Mouse (Mus musculus): ENCODE data around the gene Scg5. TPM values are rescaled to one million over a fixed set of nuclear protein-coding genes. Genes with fewer than 3 reads are reported as not detected.

Gene Scg5
- total and polyA plus RNA-seq, 3 experiments = 6.3 to 60.8 (median 35.3) TPM

DNA sequence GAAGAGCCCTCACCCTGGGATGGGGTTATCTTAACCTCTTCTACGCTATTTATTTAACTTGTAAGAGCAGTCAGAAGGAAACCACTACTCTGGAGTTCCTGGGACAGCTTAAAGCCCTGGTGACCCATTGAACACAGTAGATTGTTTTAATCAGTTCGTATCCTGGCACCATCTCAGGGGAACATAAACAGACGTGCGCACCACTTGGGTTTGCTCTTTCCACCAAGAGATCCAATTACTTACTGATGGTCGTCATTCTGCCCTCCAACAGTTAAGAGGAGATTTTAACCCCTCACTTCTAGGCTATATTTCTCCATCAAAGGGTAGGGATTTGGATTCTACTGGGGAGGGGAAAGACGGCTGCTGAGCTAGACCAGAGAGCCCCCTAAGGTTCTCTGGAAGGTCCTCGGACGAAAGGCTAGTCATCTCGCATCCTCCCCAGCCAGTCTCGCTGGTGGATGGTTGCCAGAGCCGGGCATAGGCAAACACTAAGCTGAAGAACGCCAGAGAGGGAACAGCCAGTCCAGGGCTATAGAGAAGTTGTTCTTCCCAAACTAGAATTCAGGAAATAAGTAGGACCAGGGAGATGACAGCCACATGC is 71.9 kb downstream of the Scg5 start:
- DNase-seq = no peak

DNA sequence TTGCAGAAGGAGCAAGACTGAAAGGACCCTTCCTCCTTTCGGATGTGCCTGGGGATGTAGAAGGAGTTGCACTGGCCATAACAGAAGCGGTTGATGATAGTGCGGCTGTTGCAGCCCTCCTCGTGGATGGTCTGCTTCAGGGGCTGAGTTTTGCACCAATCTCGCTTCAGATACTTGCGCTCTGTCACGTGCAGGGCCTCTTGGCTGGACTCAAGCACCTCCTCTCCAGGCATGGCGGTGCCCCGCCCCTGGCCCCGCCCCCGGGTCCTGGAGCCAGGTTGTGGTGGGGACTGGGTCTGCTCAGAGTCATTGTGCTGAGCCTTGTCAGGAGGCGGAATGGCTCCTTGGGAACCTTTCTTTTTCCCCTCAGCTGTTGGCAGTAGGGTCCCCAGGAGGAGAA is 79.2 kb downstream of the Scg5 start:
- no peak for DNase-seq

DNA sequence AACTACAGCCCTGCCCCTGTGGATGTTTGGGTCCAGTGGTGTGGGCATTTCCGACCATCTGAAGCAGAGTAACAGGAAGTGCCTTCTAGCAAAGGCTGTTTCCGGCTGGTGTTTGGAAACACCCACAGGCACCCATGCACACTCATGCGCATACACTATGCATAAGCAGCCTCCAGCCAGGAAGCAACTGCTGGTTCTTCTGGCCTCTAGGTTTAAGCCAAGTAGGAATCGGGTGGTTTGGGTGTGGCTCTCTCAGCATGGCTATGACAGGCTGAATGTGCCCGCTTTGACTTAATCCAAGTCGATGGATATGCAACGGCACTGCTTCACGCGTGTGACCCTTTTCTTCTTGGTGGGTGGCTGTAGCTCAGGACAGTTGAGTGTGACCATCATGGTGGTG is 79.6 kb downstream of the Scg5 start:
- no peak for DNase-seq

DNA sequence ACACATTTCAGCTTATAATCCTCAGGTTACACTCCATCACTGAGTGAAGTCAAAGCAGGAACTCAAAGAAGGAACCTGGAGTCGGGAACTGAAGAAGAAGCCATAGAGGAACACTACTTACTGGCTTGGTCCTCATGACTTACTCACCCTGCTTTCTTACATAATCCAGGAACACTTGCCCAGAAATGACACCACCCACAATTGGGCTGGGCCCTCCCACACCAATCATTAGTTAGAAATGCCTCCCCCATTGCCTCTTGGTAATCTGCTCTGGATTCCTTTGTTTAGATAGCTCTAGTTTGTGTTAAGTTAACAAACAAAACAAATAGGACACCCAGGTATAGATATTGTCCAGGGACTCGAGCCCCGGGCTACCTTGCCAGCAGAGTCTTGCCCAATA is 100.3 kb downstream of the Scg5 start:
- DNase-seq = no peak

Other genes starting within 250 kb of the Scg5 start
- under 1 TPM; 0.20 to 0.86 TPM for gene Grem1, start 70.5 kb downstream of the Scg5 start, total RNA-seq (2021)
- not detected in 2 replicates for gene Grem1, start 70.5 kb downstream of the Scg5 start, polyA plus RNA-seq (2012; rRNA removed)
- gene Arhgap11a, start 19.5 kb upstream of the Scg5 start, total RNA-seq (2021) = 1 to 10 TPM; 2.1 to 2.2 TPM
- gene Arhgap11a, start 19.5 kb upstream of the Scg5 start, polyA plus RNA-seq (2012; rRNA removed) = 0.13 and 0.18 TPM in 2 replicates
- 1 to 10 TPM; 2.7 to 7.0 TPM for gene Gjd2, start 184.5 kb upstream of the Scg5 start, total RNA-seq (2021)
- 2.5 and 3.7 TPM in 2 replicates for gene Gjd2, start 184.5 kb upstream of the Scg5 start, polyA plus RNA-seq (2012; rRNA removed)
- not detected for gene Actc1, start 224.4 kb upstream of the Scg5 start, total RNA-seq (2021)
- gene Actc1, start 224.4 kb upstream of the Scg5 start, polyA plus RNA-seq (2012; rRNA removed) = 0.10 and 0.11 TPM in 2 replicates

All from adrenal gland, adult 2 months (tissue).